Mouse (Mus musculus) thymus, adult 2 months (tissue): ENCODE results near the gene Chd4.

Experiments used
- CTCF ChIP-seq: fragments of 200-500 bp; IDR thresholded peaks from 2 replicates; pipeline ENCODE4 v1.5.1; 2012; ENCODE audit warnings: mild to moderate bottlenecking, control low read depth, low read length, moderate library complexity, borderline replicate concordance; ENCODE audit not compliant: control insufficient read depth, poor library complexity, insufficient read depth; ENCODE audit errors: extremely low read depth
- POLR2A ChIP-seq: fragments of 200-500 bp; IDR thresholded peaks from 2 replicates; pipeline ENCODE4 v1.6.1; 2012; ENCODE audit warnings: mild to moderate bottlenecking, low read length, control low read depth, moderate library complexity; ENCODE audit not compliant: control insufficient read depth, poor library complexity, insufficient read depth; ENCODE audit errors: extremely low read depth

DNA sequence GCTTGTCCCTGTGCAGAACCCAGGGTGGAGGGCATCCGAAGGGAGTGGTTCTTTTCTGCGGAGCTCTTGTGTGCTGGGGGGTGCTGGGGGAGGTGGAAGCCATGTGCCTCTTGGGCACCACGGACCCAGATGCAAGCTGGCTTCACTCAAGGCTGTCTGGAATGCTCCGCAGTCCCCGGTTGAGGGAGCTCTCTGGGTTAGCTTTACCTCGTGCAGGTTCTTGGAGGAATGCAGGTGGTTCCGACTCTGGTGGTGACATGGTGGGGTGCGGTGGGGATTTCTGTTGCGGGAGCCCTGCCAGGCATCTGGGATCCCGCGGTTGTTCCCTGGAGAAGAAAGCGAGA lies 1.5 kb downstream of the Chd4 start:
- TF ChIP-seq CTCF (no peak), POLR2A (0 out of 2 replicates have a peak, but pooled peaks have one; percentile 24)
